Mouse (Mus musculus) ovary, adult 18-20 months (tissue): ENCODE measurements around the gene Epha6.
A peak's percentile ranks its signal among the peaks of the same experiment; 100 is the strongest.

ENCODE experiments used
- DNase-seq: peaks from one replicate; pipeline ENCODE4 v3.0.0; 2022; ENCODE audit warnings: low spot score, mixed read lengths

Epha6 gene

DNA sequence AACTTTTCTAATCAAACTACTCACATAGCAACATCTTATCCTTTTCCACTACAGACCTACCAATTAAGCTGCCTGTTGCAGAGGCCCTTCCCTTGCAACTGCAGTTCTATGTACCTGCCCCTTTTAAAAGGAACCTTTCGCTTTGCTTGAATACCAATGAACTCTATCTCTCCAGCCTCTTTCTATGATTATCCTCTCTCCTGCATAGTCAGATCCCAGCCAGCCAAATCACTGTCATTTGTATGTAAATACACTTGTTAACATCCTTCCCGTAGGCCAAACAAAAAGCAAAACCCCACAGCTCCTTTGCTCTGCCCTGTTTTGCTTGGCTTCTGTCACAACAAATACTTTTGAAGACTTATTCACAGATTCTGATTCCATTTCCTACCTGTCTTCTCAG, 961.6 kb downstream of the Epha6 start:
- DNase-seq = no peak

DNA sequence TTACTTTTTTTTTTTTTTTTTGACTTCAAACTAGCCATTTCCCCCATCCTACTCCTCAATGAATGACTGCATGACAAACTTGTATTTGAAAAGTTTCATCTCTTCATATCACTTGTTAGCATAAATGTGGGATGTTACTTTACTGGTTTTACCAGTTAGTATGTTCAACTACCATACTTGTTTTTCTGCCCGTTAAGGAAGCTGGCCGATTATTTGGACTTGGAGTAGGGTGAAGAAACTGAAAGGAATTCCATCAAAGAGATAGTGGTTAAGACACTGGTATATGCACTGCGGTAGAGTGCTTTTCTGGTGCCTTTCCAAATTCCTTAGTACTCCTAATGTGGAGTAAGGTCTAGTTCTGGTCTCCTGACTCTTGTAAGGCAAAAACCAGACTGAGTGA, 965.3 kb downstream of the Epha6 start:
- DNase-seq = no peak

DNA sequence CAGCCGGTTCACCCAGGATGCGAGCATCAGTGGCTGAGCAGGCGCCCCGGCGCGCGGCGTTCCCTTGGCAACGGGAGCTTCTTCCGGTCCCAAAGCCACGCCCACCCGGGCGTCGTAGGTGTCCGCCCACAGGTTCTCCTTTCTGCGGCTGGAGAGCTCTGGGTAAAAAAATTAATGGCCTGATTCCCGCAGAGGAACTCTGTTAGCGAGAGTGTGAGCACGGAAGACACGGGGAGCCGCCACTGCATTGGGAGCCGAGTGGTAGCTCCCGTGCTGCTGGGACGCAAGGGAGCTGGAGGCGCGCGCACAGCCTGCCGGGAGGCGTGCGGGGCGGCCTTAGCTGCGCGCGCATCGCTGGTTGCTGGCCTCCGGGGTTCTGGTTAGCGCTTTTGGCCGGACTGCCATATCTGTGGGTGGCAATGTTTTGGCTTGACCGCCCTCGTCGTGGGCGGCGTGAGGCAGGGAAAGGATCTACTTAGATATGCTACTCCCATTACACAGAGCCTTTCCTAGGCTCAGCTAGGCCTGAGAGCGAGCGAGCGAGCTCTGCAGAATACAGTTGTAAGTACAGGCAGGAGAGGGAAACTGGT, 966.1 kb downstream of the Epha6 start, which contains the start of gene Arl6:
Gene Arl6, minus strand, starts transcription at position 290 of the 590 bp plus-strand sequence.
- peak; percentile 90 for DNase-seq

DNA sequence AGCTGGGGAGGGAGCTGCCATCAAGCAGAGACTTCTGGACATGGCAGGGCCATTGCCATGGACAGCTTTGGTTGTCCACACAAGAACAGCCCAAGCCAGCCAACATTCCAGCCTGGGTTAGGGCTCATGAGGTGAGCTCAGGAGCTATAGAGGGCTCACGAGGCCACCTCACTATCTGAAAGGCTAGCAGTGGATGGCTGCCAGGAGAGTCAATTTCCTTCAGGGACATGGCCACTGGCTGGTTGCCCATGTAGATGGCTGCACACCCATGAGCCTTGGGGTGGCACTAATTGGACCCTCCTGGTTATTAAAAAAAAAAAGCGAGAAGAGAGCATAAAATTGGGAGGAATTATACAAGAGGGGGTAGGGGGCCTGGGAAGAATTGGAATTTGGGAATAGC, 970.7 kb downstream of the Epha6 start:
- DNase-seq = no peak

DNA sequence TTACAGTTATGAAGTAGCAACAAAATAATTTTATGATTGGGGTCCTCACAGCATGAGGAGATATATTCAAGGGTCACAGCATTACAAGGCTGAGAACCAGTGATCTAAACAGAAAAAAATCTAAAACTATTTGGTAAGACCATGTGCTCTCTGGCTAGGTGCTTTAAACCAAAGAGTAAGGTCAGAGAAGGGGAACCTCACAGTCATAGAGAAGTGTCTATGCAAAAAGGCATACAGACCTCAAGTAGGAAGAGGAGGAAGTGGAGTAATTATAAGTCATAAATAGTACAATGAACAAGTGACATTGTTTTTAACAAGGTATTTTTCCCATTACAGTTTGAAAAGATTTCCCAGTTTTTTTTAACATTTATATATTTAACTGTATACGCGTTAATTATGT, 983.8 kb downstream of the Epha6 start:
- DNase-seq = no peak

DNA sequence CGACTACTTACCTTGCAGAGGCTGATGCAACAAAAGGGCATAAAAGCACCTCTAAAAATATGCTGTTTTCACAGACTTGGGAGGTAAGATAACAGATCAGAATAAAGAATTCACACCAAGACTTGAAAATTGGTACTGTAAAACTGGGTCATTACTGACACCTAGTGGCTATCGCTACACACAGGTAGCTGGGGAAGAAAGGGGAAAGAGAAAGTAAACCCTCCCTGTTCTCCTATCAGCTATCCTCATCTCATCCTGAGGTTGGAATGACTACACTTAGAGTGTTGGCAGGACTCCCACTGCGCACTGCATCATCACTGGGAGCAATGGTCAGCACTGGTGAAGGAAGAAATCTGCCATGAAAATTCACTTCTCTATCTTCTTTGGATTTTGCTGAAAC, 988.2 kb downstream of the Epha6 start:
- no peak for DNase-seq

DNA sequence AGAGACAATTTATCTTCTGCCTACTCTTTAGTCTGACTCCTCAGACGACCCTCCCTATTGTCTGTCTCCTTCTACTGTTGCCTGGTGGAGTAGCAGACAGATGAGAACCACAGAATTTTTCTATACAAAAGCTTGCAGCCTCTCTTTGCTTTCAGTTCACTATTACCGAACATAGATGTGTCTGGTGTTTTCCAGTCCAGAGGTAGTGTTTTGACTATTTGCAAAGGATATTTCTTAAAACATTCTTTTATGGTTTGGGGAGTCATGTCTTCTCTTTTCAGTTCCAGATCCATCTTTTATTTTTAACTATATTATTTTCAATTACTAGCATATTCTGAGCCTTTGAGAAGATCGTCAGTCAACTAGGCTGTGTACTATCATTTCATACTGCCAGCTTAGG, 989.7 kb downstream of the Epha6 start:
- no peak for DNase-seq

DNA sequence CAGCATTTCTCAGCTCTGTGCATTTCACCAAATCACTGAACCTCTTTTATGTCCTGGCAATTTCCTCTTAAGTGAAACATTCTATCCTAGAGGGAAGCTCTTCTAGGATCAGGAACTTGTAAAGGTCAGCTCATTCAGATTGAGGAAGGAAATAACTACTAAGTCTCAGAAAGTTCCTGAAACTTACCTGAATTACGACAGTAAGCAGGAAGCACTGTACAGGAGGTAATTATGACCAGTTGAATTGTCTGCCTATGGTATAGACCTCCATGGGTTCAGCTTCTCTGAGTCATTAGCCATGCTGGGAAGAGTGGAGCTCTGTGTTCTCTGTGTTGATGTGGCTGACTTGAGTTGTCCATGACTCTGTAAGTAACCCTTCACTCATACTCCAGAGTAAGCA, 994.6 kb downstream of the Epha6 start:
- DNase-seq = no peak

DNA sequence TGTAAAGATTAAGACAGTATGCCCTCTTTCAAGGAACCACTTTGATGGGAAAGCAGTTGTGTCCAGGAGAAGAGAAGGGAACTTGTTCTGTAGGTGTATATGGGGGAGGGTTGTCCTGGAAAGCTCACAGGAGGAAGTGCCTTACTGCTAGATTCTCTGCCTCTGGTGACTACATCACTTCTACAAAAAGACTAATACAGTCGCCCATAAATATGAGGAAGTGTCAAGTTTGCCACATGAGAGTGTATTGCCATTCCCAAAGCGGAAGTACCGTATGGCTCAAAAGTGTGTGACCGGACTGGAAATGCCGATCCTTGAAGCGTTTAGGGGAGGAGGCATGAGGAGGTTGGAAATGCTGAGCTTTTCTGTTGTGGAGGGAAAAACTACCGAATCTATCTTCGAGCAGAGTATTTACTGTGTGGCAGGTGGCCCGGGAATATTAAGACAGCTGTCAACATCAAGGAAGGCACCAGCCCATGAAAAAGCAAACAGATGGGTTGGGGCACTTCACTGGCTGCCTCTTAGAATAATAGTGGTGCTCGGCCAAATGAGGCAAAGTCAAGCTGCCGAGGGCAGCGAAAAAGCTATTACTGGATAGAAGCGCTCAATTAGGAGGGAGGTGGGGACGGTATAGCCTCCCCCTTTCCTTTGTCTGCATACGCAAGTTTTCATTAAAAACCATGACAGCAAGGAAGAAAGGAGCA, 1001.1 kb downstream of the Epha6 start:
- DNase-seq = no peak
